Mouse (Mus musculus): ENCODE measurements around the gene Ccl17. TPM values are rescaled to one million over a fixed set of nuclear protein-coding genes. Genes with fewer than 3 reads are reported as not detected.
"Not testable (repeated sequence)": the region's sequence is repeated elsewhere in the genome, so short reads cannot be mapped to it uniquely, and the experiment has no call there.

Ccl17 gene
- total RNA-seq, 2 experiments from 2014 or later: 1.4 TPM; not detected in 1

- ATAC-seq (ENCODE audit: poor library complexity, severe bottlenecking): peak; percentile 78
Observed at GRCm38 (mm10) chr8:94822637-94823560, 12.6 kb downstream of the Ccl17 start.

GRCm38 (mm10) chr8:94825170-94825569 lies 14.9 kb downstream of the Ccl17 start:
- ATAC-seq (ENCODE audit: poor library complexity, severe bottlenecking): no peak

GRCm38 (mm10) chr8:94826210-94826609 lies 16.0 kb downstream of the Ccl17 start:
- ATAC-seq (ENCODE audit: poor library complexity, severe bottlenecking): no peak

GRCm38 (mm10) chr8:94828284-94828683 lies 18.0 kb downstream of the Ccl17 start:
- no peak for ATAC-seq (ENCODE audit: poor library complexity, severe bottlenecking)

- ATAC-seq (ENCODE audit: poor library complexity, severe bottlenecking): not testable (repeated sequence)
Observed at GRCm38 (mm10) chr8:94833901-94834405, 23.7 kb downstream of the Ccl17 start.

GRCm38 (mm10) chr8:94835751-94836150 lies 25.5 kb downstream of the Ccl17 start:
- not testable (repeated sequence) for ATAC-seq (ENCODE audit: poor library complexity, severe bottlenecking)

DNA sequence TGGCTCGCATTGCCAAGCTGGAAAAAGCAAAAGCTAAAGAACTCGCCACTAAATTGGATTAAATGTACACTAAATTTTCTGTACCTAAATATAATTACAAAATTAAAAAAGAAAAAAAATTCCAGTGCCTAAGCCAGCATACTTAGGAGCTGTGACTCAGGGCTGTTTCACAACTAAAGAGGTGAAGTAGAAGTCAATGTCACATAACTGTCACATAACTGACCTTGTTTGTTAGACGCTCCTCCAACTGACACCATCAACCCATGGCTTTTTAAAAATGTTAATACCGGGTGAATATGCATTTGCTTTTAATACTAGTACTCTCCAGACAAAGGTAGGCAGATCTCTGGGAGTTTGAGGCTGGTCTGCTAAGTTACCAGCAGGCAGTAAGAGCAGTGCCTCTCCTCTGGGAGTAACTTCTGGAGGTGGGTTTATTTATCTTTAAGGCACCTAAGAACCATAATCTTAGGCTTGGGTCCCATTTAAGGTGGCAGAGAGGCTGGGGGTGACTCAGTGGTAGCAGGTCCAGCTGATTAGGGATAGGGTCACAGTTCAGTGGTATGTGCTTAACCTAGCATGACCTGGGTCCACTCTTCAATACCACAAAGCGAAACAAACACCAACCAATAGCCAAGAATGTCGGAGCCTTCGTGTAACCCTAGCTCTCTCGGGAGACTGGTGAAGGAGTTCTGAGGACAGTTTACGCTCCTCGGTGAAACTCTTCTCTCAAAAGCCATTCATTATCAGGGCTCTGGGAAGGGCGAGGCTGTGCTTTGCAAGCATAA lies 26.4 kb downstream of the Ccl17 start:
- ATAC-seq (ENCODE audit: poor library complexity, severe bottlenecking): no peak

DNA sequence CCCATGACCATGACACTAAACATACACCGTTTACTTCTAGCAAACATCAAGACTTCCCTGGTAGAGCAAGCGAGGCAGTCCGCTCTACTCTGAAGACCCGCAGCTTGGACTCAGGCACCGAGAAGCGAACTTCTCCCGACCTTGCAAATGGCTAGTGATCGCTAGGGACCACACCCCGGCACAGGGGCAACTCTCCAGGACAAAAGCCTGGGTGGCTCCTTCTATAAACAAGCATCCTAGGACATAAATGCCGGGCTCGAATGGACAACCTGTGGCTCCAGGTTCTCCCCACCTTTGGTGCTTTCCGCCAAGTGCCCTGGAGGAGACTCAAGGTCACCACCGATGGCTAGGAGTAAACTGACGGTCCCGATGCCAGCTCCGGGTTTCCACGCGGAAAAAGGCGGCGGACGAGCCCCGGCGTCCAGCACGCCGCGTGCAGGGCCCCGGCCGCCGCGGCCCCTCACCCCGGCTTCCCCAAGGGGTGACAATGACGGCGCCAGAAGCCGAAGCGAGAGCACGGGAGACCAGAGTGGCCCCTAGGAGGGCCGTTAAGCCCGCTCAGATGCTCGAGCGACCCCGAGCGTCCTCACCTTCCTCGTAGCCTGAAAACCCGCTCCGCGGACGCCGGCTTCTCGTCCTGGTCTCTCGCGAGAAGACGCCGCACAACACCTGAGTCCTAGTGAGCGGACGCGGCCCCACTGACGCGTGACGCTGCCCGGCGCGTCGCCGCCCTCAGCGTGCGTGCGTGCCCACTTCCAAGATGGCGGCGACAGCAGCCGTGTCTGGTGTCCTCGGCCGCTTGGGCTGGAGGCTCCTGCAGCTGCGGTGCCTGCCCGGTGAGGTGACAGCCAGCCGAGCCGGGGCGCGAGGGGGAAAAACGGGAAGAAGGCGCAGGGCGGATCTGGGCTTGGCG lies 27.7 kb downstream of the Ccl17 start, which contains the start of the genes Coq9 and Ciapin1:
Gene Coq9, plus strand, starts transcription at position 660 of the 913 bp plus-strand sequence.
Gene Ciapin1, minus strand, starts transcription at position 697 of the 913 bp plus-strand sequence.
- ATAC-seq (ENCODE audit: poor library complexity, severe bottlenecking): peak; percentile 98

DNA sequence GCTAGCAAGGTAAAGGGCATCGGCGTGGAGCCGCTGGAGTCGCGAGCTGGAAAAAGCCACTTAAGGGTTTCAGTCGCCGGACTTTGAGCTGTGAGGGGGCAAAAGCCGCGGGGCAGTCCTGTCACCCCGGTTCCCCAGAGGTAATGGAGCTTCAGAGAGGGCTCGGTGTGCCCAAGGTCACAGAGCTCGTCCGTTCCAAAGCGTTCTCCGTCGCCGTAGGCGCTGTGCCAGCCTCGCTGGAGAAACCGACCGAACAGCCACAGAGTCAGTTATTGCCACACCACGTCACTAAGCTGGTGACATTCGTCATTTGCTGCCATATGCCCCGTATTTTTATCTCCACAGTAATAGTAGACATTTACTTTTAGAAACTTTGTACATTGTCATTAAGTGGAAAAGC lies 28.3 kb downstream of the Ccl17 start:
- peak; percentile 61 for ATAC-seq (ENCODE audit: poor library complexity, severe bottlenecking)

DNA sequence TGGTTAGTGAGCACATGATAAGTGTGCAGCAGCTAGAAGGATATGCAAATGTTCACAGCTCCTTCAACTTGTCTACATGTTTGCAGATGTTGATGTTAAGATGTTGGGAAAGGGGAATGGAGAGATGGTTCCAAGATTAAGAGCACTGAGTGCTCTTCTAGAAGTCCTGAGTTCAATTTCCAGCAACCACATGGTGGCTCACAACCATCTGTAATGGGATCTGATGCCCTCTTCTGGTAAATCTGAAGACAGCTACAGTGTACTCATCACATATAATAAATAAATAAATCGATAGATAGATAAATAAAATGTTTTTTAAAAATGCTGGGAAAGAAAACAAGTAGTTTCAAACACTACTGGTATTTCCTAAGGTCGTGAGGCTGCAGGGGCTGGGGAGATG lies 30.9 kb downstream of the Ccl17 start:
- no peak for ATAC-seq (ENCODE audit: poor library complexity, severe bottlenecking)

GRCm38 (mm10) chr8:94850049-94850448 lies 39.8 kb downstream of the Ccl17 start:
- ATAC-seq (ENCODE audit: poor library complexity, severe bottlenecking): no peak

GRCm38 (mm10) chr8:94854761-94855160 lies 44.5 kb downstream of the Ccl17 start:
- ATAC-seq (ENCODE audit: poor library complexity, severe bottlenecking): not testable (repeated sequence)

DNA sequence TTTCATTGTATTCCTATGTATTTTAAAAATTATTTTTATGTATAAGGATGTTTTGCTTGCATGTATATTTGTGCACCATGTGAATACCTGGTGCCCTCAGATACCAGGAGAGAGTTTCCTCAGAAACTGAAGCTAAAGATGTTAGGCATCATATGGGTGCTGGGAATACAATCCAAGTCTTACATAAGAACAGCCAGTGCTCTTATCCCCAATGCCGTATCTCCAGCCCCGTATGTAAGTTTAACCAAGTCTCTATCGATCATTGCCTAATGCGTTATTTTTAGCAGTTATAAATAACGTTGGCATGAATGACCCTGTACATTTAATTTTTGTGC lies 46.7 kb downstream of the Ccl17 start:
- no peak for ATAC-seq (ENCODE audit: poor library complexity, severe bottlenecking)

- ATAC-seq (ENCODE audit: poor library complexity, severe bottlenecking): peak; percentile 92
Observed at GRCm38 (mm10) chr8:94857346-94858173, 47.3 kb downstream of the Ccl17 start, which contains the start of gene Polr2c. TSS of gene Polr2c (plus strand) at chr8:94857450.

GRCm38 (mm10) chr8:94861352-94861910 lies 51.2 kb downstream of the Ccl17 start:
- ATAC-seq (ENCODE audit: poor library complexity, severe bottlenecking): peak; percentile 70
